Mouse (Mus musculus) heart, postnatal 14 days (tissue): ENCODE measurements at regions not wholly inside any gene's neighbourhood (a gene's known extent, or its start where the extent isn't known, plus 50 kb on each side); places are given as distances from the start of the nearest gene placed in this dataset.

Experiments
- DNase-seq, 2 experiments: peaks; one replicate each; pipeline ENCODE4 v3.0.0; 2021 to 2022
- intact Hi-C: fragments of 180-260 bp; cut with DNase I; formaldehyde crosslinking; loops from one replicate; pipeline ENCODE4 v1.15.1; 2025

- intact Hi-C loops = loop anchor here (10.0 kb wide), 1 partner anchor 307 kb away; no protein-coding TSS in a partner anchor
- DNase-seq = no peak
Measured at GRCm38 (mm10) chr3:21837297-21837946, 239.0 kb upstream of the Tbl1xr1 start.

- intact Hi-C loops = loop anchor here (5.0 kb wide), 1 partner anchor 91 kb away; no protein-coding TSS in a partner anchor
- DNase-seq = no peak
Measured at GRCm38 (mm10) chr3:21840751-21841488, 235.5 kb upstream of the Tbl1xr1 start.

DNA sequence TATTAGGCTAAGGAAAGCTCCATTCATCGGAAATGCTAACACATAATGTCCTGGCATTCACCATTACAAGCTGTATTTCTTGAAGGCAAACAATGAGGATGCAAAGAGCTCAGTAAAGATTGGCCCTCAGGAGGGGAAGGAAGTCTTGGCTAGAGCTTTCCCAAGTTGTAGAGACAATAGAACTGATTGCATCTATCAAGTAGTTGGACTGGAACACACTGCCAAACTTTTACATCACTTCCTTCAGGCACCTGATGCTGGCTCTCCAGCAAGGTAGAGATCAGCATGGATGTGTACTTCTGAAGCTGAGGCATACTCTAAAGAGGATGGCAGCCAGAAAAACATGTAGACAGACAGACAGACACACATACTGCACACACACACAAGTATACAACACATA, 234.9 kb upstream of the Tbl1xr1 start:
- intact Hi-C loops = loop anchor here (5.0 kb wide), 1 partner anchor 91 kb away; no protein-coding TSS in a partner anchor
- no peak for DNase-seq

GRCm38 (mm10) chr3:21842545-21843291, 233.7 kb upstream of the Tbl1xr1 start:
- intact Hi-C loops = loop anchor here (5.0 kb wide), 1 partner anchor 90 kb away; no protein-coding TSS in a partner anchor
- no peak for DNase-seq

GRCm38 (mm10) chr3:21843292-21843852, 233.1 kb upstream of the Tbl1xr1 start:
- no peak for DNase-seq
- intact Hi-C loops = loop anchor here (5.0 kb wide), 1 partner anchor 89 kb away; no protein-coding TSS in a partner anchor

- intact Hi-C loops = no loop called here
- DNase-seq = no peak
Measured at GRCm38 (mm10) chr3:21849831-21850230, 226.6 kb upstream of the Tbl1xr1 start.

GRCm38 (mm10) chr3:21850977-21851376, 225.5 kb upstream of the Tbl1xr1 start:
- intact Hi-C loops = no loop called here
- DNase-seq = no peak

DNA sequence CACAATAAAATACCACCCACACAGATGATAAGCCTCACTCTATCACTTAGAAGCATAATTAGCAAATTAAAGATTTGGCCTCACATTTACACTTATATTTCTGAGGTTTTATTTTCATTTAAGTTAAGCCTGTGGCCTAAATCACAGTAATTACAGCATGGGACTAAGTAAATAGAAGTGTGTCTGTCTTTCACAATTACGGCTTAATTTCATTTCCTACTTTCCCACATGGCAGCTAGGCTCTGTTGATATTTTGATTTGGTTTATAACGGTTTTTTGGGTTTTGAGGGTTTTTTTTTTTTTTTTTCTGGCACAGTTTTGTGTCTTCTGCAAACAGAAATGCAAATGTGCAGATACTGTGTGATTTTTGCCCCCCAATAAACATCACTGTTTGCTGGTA, 222.1 kb upstream of the Tbl1xr1 start:
- no peak for DNase-seq
- intact Hi-C loops = no loop called here

DNA sequence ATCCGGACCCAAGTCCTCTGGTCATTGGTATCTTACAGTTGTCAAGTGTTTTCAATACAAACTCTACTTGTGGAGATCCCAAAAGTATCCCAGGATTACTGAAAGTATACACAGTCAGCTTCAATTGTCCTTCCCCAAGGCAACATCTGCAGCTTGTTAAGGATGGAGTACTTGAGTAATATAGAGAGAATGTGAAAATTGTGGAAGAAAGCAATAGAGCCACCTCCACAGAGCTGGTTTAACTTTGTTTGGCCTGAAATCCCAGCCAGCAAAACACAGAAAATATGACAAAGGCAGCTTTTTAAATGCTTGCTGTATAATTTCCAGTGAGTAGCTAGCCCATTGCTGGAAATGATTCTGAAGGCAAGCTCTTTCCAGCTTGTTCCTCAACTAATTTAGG, 217.0 kb upstream of the Tbl1xr1 start:
- DNase-seq = no peak
- intact Hi-C loops = no loop called here

DNA sequence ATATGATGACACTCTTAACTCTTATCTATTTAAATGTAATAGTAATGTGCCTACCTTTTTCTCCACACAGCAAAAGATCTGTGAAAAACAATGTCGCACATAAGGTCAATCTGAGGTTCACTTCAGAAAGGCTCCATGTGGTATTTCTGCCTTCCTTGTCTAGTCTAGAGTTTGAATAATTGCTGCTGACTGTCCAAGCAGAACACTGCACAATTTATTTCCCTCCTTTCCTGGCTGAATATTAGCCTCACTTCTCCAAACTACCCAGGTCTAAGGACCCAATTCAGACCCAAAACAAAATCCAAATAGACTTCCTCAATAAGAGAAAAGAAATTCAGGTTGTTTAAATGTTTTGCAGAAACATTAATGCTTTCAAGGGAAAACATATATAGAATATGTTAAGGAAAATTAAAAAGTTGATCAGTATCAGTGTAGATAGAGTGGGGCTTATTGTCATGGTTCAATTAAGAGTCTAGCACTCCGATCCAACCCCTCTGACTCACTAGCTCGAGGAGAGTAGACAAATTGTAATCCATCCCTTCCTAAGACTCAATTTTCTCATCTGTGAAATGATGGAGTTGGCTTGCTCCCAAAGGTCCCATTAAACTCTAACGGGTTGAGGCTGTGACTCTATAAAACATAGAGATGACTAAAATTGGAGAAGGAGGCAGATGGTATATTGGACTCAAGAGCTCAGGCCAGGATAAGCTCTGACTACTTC, 215.4 kb upstream of the Tbl1xr1 start:
- intact Hi-C loops = no loop called here
- no peak for DNase-seq

DNA sequence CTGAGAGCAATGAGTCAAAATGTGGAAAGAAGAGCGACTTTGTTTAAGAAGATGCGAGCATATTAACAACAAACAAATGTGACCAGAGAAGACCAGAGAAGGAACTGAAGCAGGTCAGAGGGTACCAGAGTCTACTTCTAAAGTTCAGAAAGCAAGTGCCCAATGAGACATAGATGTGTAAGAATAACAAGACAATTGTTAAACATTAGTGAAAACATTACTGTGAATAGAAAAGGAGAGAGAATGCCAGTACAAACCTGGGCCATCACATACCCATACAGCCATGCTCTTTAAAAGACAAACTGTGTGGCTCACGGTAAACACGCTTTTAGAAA, 214.8 kb upstream of the Tbl1xr1 start:
- intact Hi-C loops = no loop called here
- DNase-seq = no peak

DNA sequence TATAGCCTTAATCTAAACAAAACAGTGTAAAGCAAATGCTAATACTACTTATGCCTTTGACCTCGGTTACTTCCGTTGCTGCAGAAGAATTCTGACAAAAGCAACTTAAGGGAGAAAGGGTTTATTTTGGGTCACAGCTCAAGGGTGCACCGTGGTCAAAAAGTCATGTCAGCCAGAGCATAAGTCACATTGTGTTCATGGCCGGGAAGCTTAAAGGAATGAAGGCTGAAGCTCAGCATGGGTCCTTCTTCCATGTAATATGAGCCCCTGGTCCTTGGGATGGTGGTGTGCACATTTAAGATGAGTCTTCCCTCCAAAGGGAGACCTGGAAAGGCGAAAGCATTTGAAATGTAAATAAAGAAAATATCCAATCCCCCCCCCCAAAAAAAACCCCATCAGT, 212.1 kb upstream of the Tbl1xr1 start:
- no peak for DNase-seq
- intact Hi-C loops = no loop called here

GRCm38 (mm10) chr3:21865856-21866255, 210.6 kb upstream of the Tbl1xr1 start:
- intact Hi-C loops = loop anchor here (5.0 kb wide), 1 partner anchor 46 kb away; no protein-coding TSS in a partner anchor
- DNase-seq = no peak

- DNase-seq = no peak
- intact Hi-C loops = no loop called here
Measured at GRCm38 (mm10) chr3:21878396-21878795, 198.1 kb upstream of the Tbl1xr1 start.

- DNase-seq = no peak
- intact Hi-C loops = no loop called here
Measured at GRCm38 (mm10) chr3:21884216-21884615, 192.2 kb upstream of the Tbl1xr1 start.

DNA sequence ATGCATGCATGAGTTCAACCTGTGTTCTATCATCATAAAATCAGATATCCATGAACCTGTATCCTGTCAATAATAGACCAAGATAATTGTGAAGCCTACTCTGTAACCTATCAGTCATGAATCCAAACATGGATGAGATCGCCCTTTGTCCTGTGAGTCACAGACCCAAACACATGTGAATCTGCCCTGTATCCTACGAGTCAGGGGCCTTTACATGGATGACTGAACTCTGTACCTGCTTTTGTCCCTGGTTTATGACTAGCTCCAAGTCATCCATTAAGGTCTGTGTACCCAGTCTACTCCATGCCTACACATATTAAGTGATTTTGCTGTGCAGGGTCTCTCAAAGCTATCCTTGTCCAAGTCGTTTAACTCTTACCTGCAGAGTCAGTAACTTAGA, 187.7 kb upstream of the Tbl1xr1 start:
- intact Hi-C loops = no loop called here
- DNase-seq = no peak

GRCm38 (mm10) chr3:21891819-21892480, 184.5 kb upstream of the Tbl1xr1 start:
- intact Hi-C loops = no loop called here
- DNase-seq = no peak

- intact Hi-C loops = no loop called here
- DNase-seq = no peak
Measured at GRCm38 (mm10) chr3:21892864-21893404, 183.5 kb upstream of the Tbl1xr1 start.

DNA sequence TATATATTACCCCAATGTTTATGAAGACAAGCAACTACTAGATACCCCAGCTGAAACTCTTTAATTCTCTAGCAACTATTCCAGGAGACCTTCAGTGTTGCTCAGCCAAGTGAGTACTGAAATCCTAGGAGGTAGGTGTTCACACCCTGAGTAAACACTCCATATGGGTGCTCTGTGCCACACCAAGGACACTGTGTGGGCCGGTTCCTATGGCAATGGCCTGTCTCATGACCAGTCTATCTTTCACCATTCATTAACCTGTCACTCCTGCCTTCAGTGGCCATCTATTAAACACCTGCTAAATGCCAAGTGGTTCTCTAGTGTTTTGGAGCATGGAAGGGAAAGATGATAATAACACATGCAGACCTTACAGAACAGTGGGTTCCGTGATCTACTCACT, 180.9 kb upstream of the Tbl1xr1 start:
- intact Hi-C loops = no loop called here

DNA sequence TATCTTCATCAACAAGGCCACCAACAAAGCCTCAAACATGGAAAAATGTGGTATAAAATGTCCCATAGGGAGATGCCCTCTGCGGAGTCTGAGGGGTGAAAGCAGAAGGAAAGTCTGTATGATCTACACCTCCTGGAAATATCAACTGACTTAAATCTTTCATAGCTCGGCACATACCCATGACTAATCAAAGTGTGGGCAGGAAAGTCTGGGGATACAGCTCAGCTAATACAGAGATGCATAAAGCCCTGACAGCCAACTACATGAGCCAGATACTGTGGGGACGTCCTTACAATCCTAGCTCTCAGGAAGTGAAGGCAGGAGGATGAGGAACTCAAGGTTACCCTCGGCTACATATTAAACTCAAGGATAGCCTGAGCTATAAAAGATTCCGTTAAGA, 178.2 kb upstream of the Tbl1xr1 start:
- intact Hi-C loops = no loop called here
- no peak for DNase-seq

More for the DNA sequence above, 180.9 kb upstream of the Tbl1xr1 start:
- no peak for DNase-seq
